ENCODE assay signal across 24 mouse cellular contexts in genomic region chr5:64206431-64206830, GRCm38 (mm10). TPM values are rescaled to one million over a fixed set of nuclear protein-coding genes. Genes with fewer than 3 reads are reported as not detected.
DNase-seq lines count a peak whose midpoint lies in the region; ATAC-seq and TF ChIP-seq lines count a peak whose summit lies in the region.
"Had no signal": no experiment of that assay in that cellular context is flagged by ENCODE, and none has a peak within 500 bp of the region (broad histone marks: within the 10 kb centered on the region; RNA-seq: fewer than 3 reads in every experiment).

No protein-coding gene starts in this region.

- DNase-seq in gastrocnemius, adult 2 months = peak; percentile 39
- DNase-seq in gastrocnemius, adult 18-20 months (ENCODE audit: low spot score) = no peak
- DNase-seq in kidney, adult 2 months = peak; percentile 54
- no peak for DNase-seq in kidney, postnatal 14 days
- DNase-seq in liver, embryonic 11.5 days (ENCODE audit: low spot score) = no peak
- no peak for DNase-seq in adrenal gland, postnatal 14 days
- DNase-seq: adrenal gland, adult 2 months; adrenal gland, postnatal 36 days; cerebellum, adult 11 months; cerebellum, adult 8-10 months; cerebellum, postnatal 14 days; embryo, embryonic 11 days; forebrain, postnatal 0 days; gastrocnemius, postnatal 10 days; heart, adult 2 months; heart, postnatal 36 days had no signal

- intact Hi-C loops in gastrocnemius, adult 2 months (cut with DNase I) = no loop called here

- peaks cover 6% of the 10 kb centered on the region for H3K4me1 ChIP-seq in kidney, adult 2 months (ENCODE audit: control insufficient read depth, insufficient read depth, low read length)
- no peaks in the 10 kb centered on the region; the same call in 1 of the 2 replicates for H3K4me1 ChIP-seq in liver, embryonic 16.5 days (ENCODE audit: control insufficient read depth, low read depth, low read length)
- no peaks in the 10 kb centered on the region for H3K4me1 ChIP-seq in liver, embryonic 11.5 days (replicated peaks; ENCODE audit: control insufficient read depth, insufficient read depth, low read length)
- H3K4me1 ChIP-seq: embryonic facial prominence, embryonic 12.5 days; forebrain, embryonic 13.5 days; hindbrain, embryonic 12.5 days had no signal

- H3K36me3 ChIP-seq in kidney, adult 2 months (ENCODE audit: control insufficient read depth, insufficient read depth, low read length) = no peaks in the 10 kb centered on the region
- H3K36me3 ChIP-seq in liver, embryonic 16.5 days (ENCODE audit: control insufficient read depth, insufficient read depth) = no peaks in the 10 kb centered on the region
- no peaks in the 10 kb centered on the region for H3K36me3 ChIP-seq in liver, embryonic 11.5 days (ENCODE audit: control insufficient read depth, insufficient read depth, low read length)
- no peaks in the 10 kb centered on the region for H3K36me3 ChIP-seq in macrophage (ENCODE audit: inconsistent target)
- H3K36me3 ChIP-seq: embryonic facial prominence, embryonic 12.5 days; heart, embryonic 12.5 days; hindbrain, embryonic 12.5 days had no signal

- ATAC-seq in liver, embryonic 16.5 days (ENCODE audit: low read depth) = 0 out of 2 replicates have a peak, but pooled peaks have one; percentile 24
- ATAC-seq in liver, embryonic 11.5 days (replicated peaks; ENCODE audit: low FRiP score) = no peak
- ATAC-seq: forebrain, embryonic 13.5 days; forebrain, postnatal 0 days; hindbrain, embryonic 16.5 days; inflammation-experienced regulatory T-cells, adult 6 months had no signal

- peaks cover 43% of the 10 kb centered on the region; the same call in 1 of the 2 replicates for H3K79me2 ChIP-seq in macrophage (ENCODE audit: inconsistent target)

- TF ChIP-seq POLR2A in kidney, adult 2 months (IDR thresholded peaks at IDR 0.05; ENCODE audit: low read depth, low read length) = no peak

- TF ChIP-seq CTCF in gastrocnemius, adult 2 months (IDR thresholded peaks at IDR 0.05) = no peak
- TF ChIP-seq CTCF in kidney, adult 2 months (conservative IDR thresholded peaks at IDR 0.05; ENCODE audit: insufficient read depth, insufficient read length, low read depth, low read length) = no peak

- H3K4me3 ChIP-seq in gastrocnemius, adult 2 months = no peak overlapping the region
- H3K4me3 ChIP-seq in kidney, adult 2 months (ENCODE audit: insufficient read depth, low read depth, low read length) = no peak overlapping the region
- H3K4me3 ChIP-seq in liver, embryonic 16.5 days (ENCODE audit: low read depth, low read length) = no peak overlapping the region
- H3K4me3 ChIP-seq in liver, embryonic 11.5 days (ENCODE audit: low read depth, low read length) = no peak overlapping the region
- no peak overlapping the region for H3K4me3 ChIP-seq in macrophage (ENCODE audit: inconsistent target)
- H3K4me3 ChIP-seq: embryonic facial prominence, embryonic 12.5 days; forebrain, embryonic 13.5 days; heart, adult 2 months; heart, embryonic 12.5 days; hindbrain, embryonic 12.5 days had no signal

- H3K27me3 ChIP-seq in kidney, adult 2 months (replicated peaks; ENCODE audit: control insufficient read depth, insufficient read depth, low read length) = no peaks in the 10 kb centered on the region
- H3K27me3 ChIP-seq in liver, embryonic 16.5 days (ENCODE audit: control insufficient read depth, insufficient read depth, low read depth, low read length) = no peaks in the 10 kb centered on the region
- H3K27me3 ChIP-seq in liver, embryonic 11.5 days (replicated peaks; ENCODE audit: control insufficient read depth, insufficient read depth, low read length) = no peaks in the 10 kb centered on the region
- H3K27me3 ChIP-seq: embryonic facial prominence, embryonic 12.5 days; forebrain, embryonic 13.5 days; heart, embryonic 12.5 days; hindbrain, embryonic 12.5 days had no signal

- H3K9ac ChIP-seq in liver, embryonic 16.5 days (ENCODE audit: low read depth, low read length) = no peak overlapping the region
- H3K9ac ChIP-seq in liver, embryonic 11.5 days (ENCODE audit: low read depth, low read length) = no peak overlapping the region
- H3K9ac ChIP-seq: embryonic facial prominence, embryonic 12.5 days; forebrain, embryonic 13.5 days; forebrain, postnatal 0 days; heart, embryonic 12.5 days; hindbrain, embryonic 12.5 days had no signal

- 65% methylated on average over 3 of the region's 3 CpGs for WGBS in kidney, adult 2 months
- 66% methylated on average over 3 of the region's 3 CpGs for WGBS in liver, embryonic 16.5 days (ENCODE audit: insufficient replicate concordance)
- WGBS in liver, embryonic 11.5 days = 67% methylated on average over 3 of the region's 3 CpGs
- 95% methylated on average over 3 of the region's 3 CpGs for WGBS in macrophage (ENCODE audit: missing documents)

- no peaks in the 10 kb centered on the region for H3K9me3 ChIP-seq in liver, embryonic 16.5 days (replicated peaks; ENCODE audit: control insufficient read depth, low read length)
- no peaks in the 10 kb centered on the region for H3K9me3 ChIP-seq in liver, embryonic 11.5 days (ENCODE audit: control insufficient read depth, low read length)
- H3K9me3 ChIP-seq: embryonic facial prominence, embryonic 12.5 days; forebrain, embryonic 13.5 days; heart, embryonic 12.5 days; hindbrain, embryonic 12.5 days had no signal

- peak overlapping the region; percentile 74 for H3K27ac ChIP-seq in gastrocnemius, adult 2 months
- no peak overlapping the region for H3K27ac ChIP-seq in kidney, adult 2 months (ENCODE audit: insufficient read depth, low read depth, low read length)
- H3K27ac ChIP-seq in liver, embryonic 16.5 days (ENCODE audit: low read length) = no peak overlapping the region
- H3K27ac ChIP-seq in liver, embryonic 11.5 days (ENCODE audit: low read depth, low read length) = no peak overlapping the region
- H3K27ac ChIP-seq in macrophage = peak overlapping the region; percentile 70
- H3K27ac ChIP-seq: embryonic facial prominence, embryonic 12.5 days; forebrain, embryonic 13.5 days; heart, adult 2 months; hindbrain, embryonic 12.5 days had no signal

- no peak overlapping the region for H3K4me2 ChIP-seq in liver, embryonic 16.5 days (ENCODE audit: low read depth, low read length)
- H3K4me2 ChIP-seq in liver, embryonic 11.5 days = no peak overlapping the region
- H3K4me2 ChIP-seq: embryonic facial prominence, embryonic 12.5 days; forebrain, embryonic 13.5 days; heart, embryonic 12.5 days; hindbrain, embryonic 12.5 days had no signal

RNA-seq across cellular contexts. Expression of gene Tbc1d1, which starts 50.3 kb away (rescaled TPM):
- 10 to 100 TPM; 46.4 to 46.9 TPM for total RNA-seq in gastrocnemius, adult 2 months (2021)
- total RNA-seq in gastrocnemius, adult 18-20 months (2021) = 10 to 100 TPM; 57.2 to 73.9 TPM
- polyA plus RNA-seq in kidney, adult 2 months (2012; rRNA removed) = 37.0 and 38.3 TPM in 2 replicates
- 6.0 and 6.3 TPM in 2 replicates for polyA plus RNA-seq in liver, embryonic 16.5 days (2015; fragmentation: Nextera tagmentation; extraction: Ambion mirVana)
- polyA plus RNA-seq in liver, embryonic 11.5 days (2014; fragmentation: Nextera tagmentation; extraction: Ambion mirVana) = 25.6 and 25.9 TPM in 2 replicates
- 100 to 1,000 TPM in 18 of 26 experiments, 10 to 100 TPM in 8; 81.0 to 570 (median 114) TPM for total RNA-seq in macrophage (2018; cell fraction: chromatin; rRNA removed)
- 10 to 100 TPM; 34.1 to 77.6 (median 45.2) TPM for total RNA-seq in macrophage (2018; cell fraction: cytosol; rRNA removed)
- 100 to 1,000 TPM in 9 of 26 experiments, 10 to 100 TPM in 17; 63.0 to 642 (median 88.4) TPM for total RNA-seq in macrophage (2018; cell fraction: nucleus; rRNA removed)
- 32.3 to 46.9 TPM (median 38.4 TPM) in 3 replicates for polyA plus RNA-seq in macrophage (2018)
- 14.7 and 17.5 TPM in 2 replicates for total RNA-seq in adrenal gland, postnatal 14 days (2021)

Comparison
In these comparisons a context has a peak if more than half of its experiments do, and no peak if none do; other contexts are left out.
1. DNase-seq: peak in gastrocnemius, adult 2 months (single experiment) and kidney, adult 2 months (single experiment); none in gastrocnemius, adult 18-20 months (single experiment), kidney, postnatal 14 days (single experiment), liver, embryonic 11.5 days (single experiment) and adrenal gland, postnatal 14 days (single experiment).
2. H3K27ac ChIP-seq: peak in gastrocnemius, adult 2 months (single experiment) and macrophage (single experiment); none in kidney, adult 2 months (single experiment), liver, embryonic 16.5 days (single experiment) and liver, embryonic 11.5 days (single experiment).